Mouse (Mus musculus) ES-E14 (cell line): ENCODE data around the gene Izumo1. TPM values are rescaled to one million over a fixed set of nuclear protein-coding genes. Genes with fewer than 3 reads are reported as not detected.

Experiments used
- DNase-seq: peaks from one replicate; pipeline ENCODE4 v3.0.0-alpha.2; 2013; ENCODE audit warnings: low read depth, low spot score
- H3K27ac ChIP-seq: 2 replicates; pipeline ENCODE4 v1.5.1; 2012; ENCODE audit warnings: low read depth, mild to moderate bottlenecking, low read length, moderate library complexity, mixed read lengths; ENCODE audit not compliant: poor library complexity, insufficient read depth, severe bottlenecking
- H3K36me3 ChIP-seq: 2 replicates; pipeline ENCODE4 v1.6.1; 2012; ENCODE audit warnings: mild to moderate bottlenecking, low read length, moderate library complexity, mixed read lengths; ENCODE audit not compliant: control insufficient read depth, poor library complexity, insufficient read depth, severe bottlenecking
- H3K4me1 ChIP-seq, 2 experiments: fragments of 150-350 bp in 1 of 2; sonication (generic) in 1 of 2; 2 replicates each; pipeline ENCODE4 v1.6.1; 2012; ENCODE audit warnings: low read length in 2 of 2, mild to moderate bottlenecking in 1 of 2, mixed read lengths in 1 of 2; ENCODE audit not compliant: control insufficient read depth in 2 of 2, insufficient read depth in 2 of 2, poor library complexity in 1 of 2
- H3K4me3 ChIP-seq, 2 experiments: fragments of 150-350 bp in 1 of 2; sonication (generic) in 1 of 2; 2 replicates each; pipeline ENCODE4 v1.5.1; 2012; ENCODE audit warnings: low read length in 2 of 2, low read depth in 1 of 2, mild to moderate bottlenecking in 1 of 2, mixed read lengths in 1 of 2; ENCODE audit not compliant: insufficient read depth in 1 of 2, poor library complexity in 1 of 2, severe bottlenecking in 1 of 2
- H3K9ac ChIP-seq: 2 replicates; pipeline ENCODE4 v1.6.1; 2012; ENCODE audit warnings: low read depth, mild to moderate bottlenecking, low read length, mixed read lengths; ENCODE audit not compliant: poor library complexity, insufficient read depth, severe bottlenecking
- H3K9me3 ChIP-seq: fragments of 150-350 bp; sonication (generic); 2 replicates; pipeline ENCODE4 v1.6.1; 2012; ENCODE audit warnings: low read depth, mild to moderate bottlenecking, low read length; ENCODE audit not compliant: control insufficient read depth, insufficient read depth
- CHD2 ChIP-seq: IDR thresholded peaks from 2 replicates; pipeline ENCODE4 v1.6.1; 2014; ENCODE audit warnings: mild to moderate bottlenecking, low read depth, low read length, inconsistent platforms
- HCFC1 ChIP-seq: IDR thresholded peaks from 2 replicates; pipeline ENCODE4 v1.6.1; 2012; ENCODE audit warnings: low read length, inconsistent platforms, borderline replicate concordance; ENCODE audit not compliant: insufficient read depth
- MAFK ChIP-seq: IDR thresholded peaks from 2 replicates; pipeline ENCODE4 v1.6.1; 2014; ENCODE audit warnings: mild to moderate bottlenecking, low read depth, low read length, inconsistent platforms; ENCODE audit not compliant: insufficient read depth
- ZC3H11A ChIP-seq: IDR thresholded peaks from 2 replicates; pipeline ENCODE4 v1.6.1; 2012; ENCODE audit warnings: low read depth, mild to moderate bottlenecking, inconsistent platforms, low read length, borderline replicate concordance
- ZNF384 ChIP-seq: IDR thresholded peaks from 2 replicates; pipeline ENCODE4 v1.6.1; 2012; ENCODE audit warnings: low read depth, low read length, inconsistent platforms
- in situ Hi-C, 2 experiments: fragments of 600-800 bp; cut with MboI; formaldehyde crosslinking; loops; one replicate each; pipeline ENCODE4 v1.15.1; 2025; ENCODE audit warnings: low sequenced_read_pairs in 2 of 2, inconsistent platforms in 1 of 2; ENCODE audit not compliant: unreplicated experiment in 2 of 2
- total RNA-seq: library from RNA; depleted of rRNA; stranded (reverse); fragments of 300-350 nt; gene quantifications from 2 replicates; pipeline ENCODE4 v1.2.3, GENCODE M21; 2012; rRNA removed

The Izumo1 gene
- total RNA-seq, 1 experiment, result 0.31 TPM

- no peak overlapping the region for H3K27ac ChIP-seq
These were observed 46.1 kb downstream of the Izumo1 start for GRCm38 (mm10) chr7:45667761-45668160.

GRCm38 (mm10) chr7:45668921-45669320, 47.3 kb downstream of the Izumo1 start:
- in situ Hi-C loops, result no loop called here
- Histone ChIP-seq H3K36me3 (no peaks in the 10 kb centered on the region), H3K4me3 (no peak overlapping the region), H3K27ac (no peak overlapping the region), H3K9ac (no peak overlapping the region), H3K4me1 (peaks cover 2 to 9% of the 10 kb centered on the region in 2 experiments; a peak in 2 of 4 replicates), H3K9me3 (no peaks in the 10 kb centered on the region)
- DNase-seq, result no peak
- TF ChIP-seq MAFK, result no peak
- no peak for TF ChIP-seq ZC3H11A
- TF ChIP-seq ZNF384, result no peak
- TF ChIP-seq CHD2, result no peak

More at GRCm38 (mm10) chr7:45667761-45668160, 46.1 kb downstream of the Izumo1 start:
- peaks cover 2 to 13% of the 10 kb centered on the region in 2 experiments; a peak in 2 of 4 replicates for H3K4me1 ChIP-seq
- no peak overlapping the region for H3K9ac ChIP-seq
- no peak for DNase-seq
- H3K9me3 ChIP-seq, result no peaks in the 10 kb centered on the region
- TF ChIP-seq MAFK, result no peak
- no peak for TF ChIP-seq ZNF384
- no peak for TF ChIP-seq ZC3H11A
- TF ChIP-seq CHD2, result no peak
- no peak for TF ChIP-seq HCFC1
- in situ Hi-C loops, result no loop called here
- H3K36me3 ChIP-seq, result no peaks in the 10 kb centered on the region
- no peak overlapping the region for H3K4me3 ChIP-seq

- no peak for TF ChIP-seq MAFK
- no peak for TF ChIP-seq ZNF384
- no peak for TF ChIP-seq HCFC1
- TF ChIP-seq CHD2, result no peak
- TF ChIP-seq ZC3H11A, result no peak
- no peak for DNase-seq
- H3K9ac ChIP-seq, result no peak overlapping the region
- in situ Hi-C loops, result no loop called here
- H3K36me3 ChIP-seq, result peaks cover 3% of the 10 kb centered on the region; the same call in 1 of the 2 replicates
- peaks cover 0 to 9% of the 10 kb centered on the region in 2 experiments; a peak in 1 of 4 replicates for H3K4me1 ChIP-seq
- no peak overlapping the region for H3K27ac ChIP-seq
- no peaks in the 10 kb centered on the region for H3K9me3 ChIP-seq
- no peak overlapping the region for H3K4me3 ChIP-seq
These were observed 56.1 kb downstream of the Izumo1 start for GRCm38 (mm10) chr7:45677627-45678295.

Other genes with a start within 250 kb of the Izumo1 start
- gene Snrnp70, start 226.1 kb upstream of the Izumo1 start, total RNA-seq, result 303 and 310 TPM in 2 replicates
- 0.85 and 2.3 TPM in 2 replicates for gene Kcna7, start 216.2 kb upstream of the Izumo1 start, total RNA-seq
- 2.4 and 3.6 TPM in 2 replicates for gene Ntf5, start 208.1 kb upstream of the Izumo1 start, total RNA-seq
- 0.37 TPM in 1 of 2 replicates, not detected in the other for gene Lhb, start 201.0 kb upstream of the Izumo1 start, total RNA-seq
- 26.1 and 26.8 TPM in 2 replicates for gene Gys1, start 187.0 kb upstream of the Izumo1 start, total RNA-seq
- 228 and 281 TPM in 2 replicates for gene Ruvbl2, start 183.7 kb upstream of the Izumo1 start, total RNA-seq
- gene Ftl1, start 161.9 kb upstream of the Izumo1 start, total RNA-seq, result 398 and 408 TPM in 2 replicates
- 388 and 591 TPM in 2 replicates for gene Bax, start 154.9 kb upstream of the Izumo1 start, total RNA-seq
- 2.6 TPM in 2 replicates for gene Tulp2, start 139.9 kb upstream of the Izumo1 start, total RNA-seq
- 0.71 TPM in 1 of 2 replicates, not detected in the other for gene Gm45808, start 135.0 kb upstream of the Izumo1 start, total RNA-seq
- 3.6 and 5.3 TPM in 2 replicates for gene Dhdh, start 133.0 kb upstream of the Izumo1 start, total RNA-seq
- gene Nucb1, start 111.4 kb upstream of the Izumo1 start, total RNA-seq, result 131 and 178 TPM in 2 replicates
- gene Ppp1r15a, start 95.5 kb upstream of the Izumo1 start, total RNA-seq, result 31.4 and 37.9 TPM in 2 replicates
- gene Plekha4, start 95.5 kb upstream of the Izumo1 start, total RNA-seq, result 17.8 and 20.2 TPM in 2 replicates
- 32.5 and 33.0 TPM in 2 replicates for gene Hsd17b14, start 66.9 kb upstream of the Izumo1 start, total RNA-seq
- gene Bcat2, start 51.7 kb upstream of the Izumo1 start, total RNA-seq, result 60.3 and 87.7 TPM in 2 replicates
- 0.67 and 1.1 TPM in 2 replicates for gene Fgf21, start 6.3 kb upstream of the Izumo1 start, total RNA-seq
- gene Fut1, start 4.5 kb upstream of the Izumo1 start, total RNA-seq, result 0.49 and 2.5 TPM in 2 replicates
- 5.3 and 8.6 TPM in 2 replicates for gene Rasip1, start 5.7 kb downstream of the Izumo1 start, total RNA-seq
- 0.71 and 0.74 TPM in 2 replicates for gene Mamstr, start 18.2 kb downstream of the Izumo1 start, total RNA-seq
- 0.27 and 0.37 TPM in 2 replicates for gene Fut2, start 44.6 kb downstream of the Izumo1 start, total RNA-seq
- gene Ntn5, start 62.2 kb downstream of the Izumo1 start, total RNA-seq, result 0.54 and 0.74 TPM in 2 replicates
- gene Sec1, start 72.6 kb downstream of the Izumo1 start, total RNA-seq, result 4.5 and 7.6 TPM in 2 replicates
- 4.4 and 7.9 TPM in 2 replicates for gene Car11, start 78.0 kb downstream of the Izumo1 start, total RNA-seq
- gene Dbp, start 83.3 kb downstream of the Izumo1 start, total RNA-seq, result 10.0 and 10.6 TPM in 2 replicates
- gene Rpl18, start 93.6 kb downstream of the Izumo1 start, total RNA-seq, result 3,487 and 5,312 TPM in 2 replicates
- gene Sphk2, start 96.2 kb downstream of the Izumo1 start, total RNA-seq, result 18.7 and 21.5 TPM in 2 replicates
- 6.1 and 6.6 TPM in 2 replicates for gene Fam83e, start 99.4 kb downstream of the Izumo1 start, total RNA-seq
- gene Spaca4, start 104.0 kb downstream of the Izumo1 start, total RNA-seq, result 0.76 and 1.7 TPM in 2 replicates
- 7.2 and 9.5 TPM in 2 replicates for gene Lmtk3, start 161.9 kb downstream of the Izumo1 start, total RNA-seq
- 1.6 and 2.1 TPM in 2 replicates for gene Sult2b1, start 162.9 kb downstream of the Izumo1 start, total RNA-seq
- gene Cyth2, start 192.8 kb downstream of the Izumo1 start, total RNA-seq, result 96.2 and 113 TPM in 2 replicates
- 1.6 and 2.6 TPM in 2 replicates for gene Kcnj14, start 203.0 kb downstream of the Izumo1 start, total RNA-seq
- 93.4 and 107 TPM in 2 replicates for gene Grwd1, start 209.1 kb downstream of the Izumo1 start, total RNA-seq